Mouse (Mus musculus): ENCODE measurements around the gene Olfr311. TPM values are rescaled to one million over a fixed set of nuclear protein-coding genes. Genes with fewer than 3 reads are reported as not detected.
"Not testable (repeated sequence)": the region's sequence is repeated elsewhere in the genome, so short reads cannot be mapped to it uniquely, and the experiment has no call there.

Olfr311 gene
- not detected in 2 replicates for polyA plus RNA-seq (2015; fragmentation: Nextera tagmentation; extraction: Ambion mirVana)

DNA sequence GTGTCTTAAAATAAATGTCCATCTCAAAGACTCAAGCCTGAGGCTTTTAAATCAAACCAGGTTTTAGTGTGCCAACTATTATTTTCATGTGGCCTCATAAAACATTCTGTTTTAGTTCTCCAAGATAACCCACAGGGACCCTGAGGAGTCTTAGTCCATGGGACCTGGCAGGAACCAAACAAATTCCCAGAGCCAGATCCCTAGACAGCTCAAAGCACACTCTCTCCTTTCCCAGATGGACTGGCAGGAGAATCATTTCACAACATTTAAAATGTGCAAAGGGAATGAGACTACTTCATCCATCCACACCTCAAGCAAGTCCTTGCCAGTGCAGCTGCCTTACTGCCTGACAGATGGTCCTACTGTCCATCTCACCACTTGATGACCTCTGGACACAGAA is at the start of gene Olfr311:
TSS of gene Olfr311 (plus strand) at position 301 of the 400 bp plus-strand sequence.
- H3K9me3 ChIP-seq (ENCODE audit: control insufficient read depth, low read length); H3K36me3 ChIP-seq (ENCODE audit: control insufficient read depth, insufficient read depth, low read length); H3K27me3 ChIP-seq (replicated peaks; ENCODE audit: control insufficient read depth, insufficient read depth, low read length); H3K4me3 ChIP-seq (ENCODE audit: low read length); H3K27ac ChIP-seq (ENCODE audit: low read depth, low read length); H3K4me2 ChIP-seq (ENCODE audit: low read length); ATAC-seq; H3K4me1 ChIP-seq (ENCODE audit: control insufficient read depth, insufficient read depth, low read depth, low read length); H3K9ac ChIP-seq (ENCODE audit: low read depth, low read length): not testable (repeated sequence)

DNA sequence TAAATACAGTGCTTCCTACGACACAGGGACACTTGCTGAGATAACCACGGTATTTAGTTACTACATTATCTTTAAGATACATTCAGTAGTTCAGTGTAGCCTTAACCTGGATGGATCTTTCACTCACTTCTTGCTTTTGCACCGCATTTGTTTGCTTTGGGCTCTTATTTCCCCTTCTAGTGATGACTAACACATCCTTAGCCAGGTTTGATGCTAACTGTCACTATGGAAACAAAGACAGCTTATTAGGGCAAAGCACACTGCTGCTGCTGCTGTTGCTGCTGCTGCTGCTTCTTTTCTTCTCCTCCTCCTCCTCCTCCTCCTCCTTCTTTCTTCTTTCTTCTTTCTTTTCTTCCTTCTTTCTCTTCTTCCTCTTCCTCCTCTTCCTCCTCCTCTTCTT is 49.5 kb upstream of the Olfr311 start:
- no peaks in the 10 kb centered on the region for H3K36me3 ChIP-seq (ENCODE audit: control insufficient read depth, insufficient read depth, low read length)
- no peak overlapping the region for H3K9ac ChIP-seq (ENCODE audit: low read depth, low read length)
- H3K9me3 ChIP-seq (ENCODE audit: control insufficient read depth, low read length) = no peaks in the 10 kb centered on the region
- no peaks in the 10 kb centered on the region for H3K27me3 ChIP-seq (replicated peaks; ENCODE audit: control insufficient read depth, insufficient read depth, low read length)
- 25% methylated on average over 3 of the region's 3 CpGs for WGBS
- no peak overlapping the region for H3K4me3 ChIP-seq (ENCODE audit: low read length)
- ATAC-seq = no peak
- no peak overlapping the region for H3K27ac ChIP-seq (ENCODE audit: low read depth, low read length)
- H3K4me1 ChIP-seq (ENCODE audit: control insufficient read depth, insufficient read depth, low read depth, low read length) = no peaks in the 10 kb centered on the region
- no peak overlapping the region for H3K4me2 ChIP-seq (ENCODE audit: low read length)

DNA sequence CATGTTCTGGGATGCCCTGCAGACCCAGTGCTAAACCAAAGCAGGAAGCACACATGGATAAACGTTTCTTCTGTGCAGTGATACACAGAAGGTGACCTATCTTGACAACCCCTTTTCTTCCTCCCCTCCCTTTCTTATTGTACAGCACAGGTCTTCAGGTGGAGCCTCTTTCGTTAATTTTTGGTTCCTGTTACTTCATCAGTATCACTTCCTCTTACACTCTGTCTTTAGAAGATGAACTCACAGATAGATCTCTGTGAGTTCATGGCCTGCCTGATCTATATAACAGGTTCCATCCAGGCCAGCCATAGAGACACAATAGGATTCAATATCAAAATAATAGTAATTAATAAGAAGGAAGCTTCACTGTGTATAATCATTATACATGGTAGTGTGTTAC is 49.0 kb upstream of the Olfr311 start:
- H3K27ac ChIP-seq (ENCODE audit: low read depth, low read length) = no peak overlapping the region
- ATAC-seq = no peak
- 51% methylated on average over 2 of the region's 2 CpGs for WGBS

DNA sequence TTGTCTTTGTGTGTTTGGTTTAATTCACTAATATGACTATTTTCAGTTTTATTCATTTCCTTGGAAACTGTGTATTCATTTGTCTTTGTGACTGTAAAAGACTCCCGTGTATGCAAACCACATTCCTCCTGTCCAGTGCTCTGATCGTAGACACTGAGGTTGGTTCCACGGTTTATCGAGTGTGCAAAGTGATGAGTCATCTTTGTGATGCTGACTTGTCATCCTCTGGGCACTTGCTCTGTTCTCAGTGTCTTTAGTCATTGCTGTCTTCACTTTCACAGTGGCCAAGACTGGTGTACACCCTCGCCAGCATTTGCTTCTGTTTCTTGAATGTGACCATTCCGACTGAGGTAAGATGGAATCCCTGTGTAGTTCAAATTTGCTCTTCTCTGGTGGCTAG is 48.4 kb upstream of the Olfr311 start:
- Histone ChIP-seq H3K9ac (ENCODE audit: low read depth, low read length) (no peak overlapping the region), H3K27ac (ENCODE audit: low read depth, low read length) (no peak overlapping the region), H3K4me3 (ENCODE audit: low read length) (no peak overlapping the region), H3K36me3 (ENCODE audit: control insufficient read depth, insufficient read depth, low read length) (no peaks in the 10 kb centered on the region), H3K27me3 (replicated peaks; ENCODE audit: control insufficient read depth, insufficient read depth, low read length) (no peaks in the 10 kb centered on the region), H3K4me1 (ENCODE audit: control insufficient read depth, insufficient read depth, low read depth, low read length) (no peaks in the 10 kb centered on the region), H3K4me2 (ENCODE audit: low read length) (no peak overlapping the region), H3K9me3 (ENCODE audit: control insufficient read depth, low read length) (no peaks in the 10 kb centered on the region)
- WGBS = 85% methylated on average over 6 of the region's 6 CpGs
- ATAC-seq = no peak

More for the DNA sequence above, 49.0 kb upstream of the Olfr311 start:
- Histone ChIP-seq H3K9me3 (ENCODE audit: control insufficient read depth, low read length) (no peaks in the 10 kb centered on the region), H3K4me1 (ENCODE audit: control insufficient read depth, insufficient read depth, low read depth, low read length) (no peaks in the 10 kb centered on the region), H3K27me3 (replicated peaks; ENCODE audit: control insufficient read depth, insufficient read depth, low read length) (no peaks in the 10 kb centered on the region), H3K4me3 (ENCODE audit: low read length) (no peak overlapping the region), H3K9ac (ENCODE audit: low read depth, low read length) (no peak overlapping the region), H3K4me2 (ENCODE audit: low read length) (no peak overlapping the region), H3K36me3 (ENCODE audit: control insufficient read depth, insufficient read depth, low read length) (no peaks in the 10 kb centered on the region)

DNA sequence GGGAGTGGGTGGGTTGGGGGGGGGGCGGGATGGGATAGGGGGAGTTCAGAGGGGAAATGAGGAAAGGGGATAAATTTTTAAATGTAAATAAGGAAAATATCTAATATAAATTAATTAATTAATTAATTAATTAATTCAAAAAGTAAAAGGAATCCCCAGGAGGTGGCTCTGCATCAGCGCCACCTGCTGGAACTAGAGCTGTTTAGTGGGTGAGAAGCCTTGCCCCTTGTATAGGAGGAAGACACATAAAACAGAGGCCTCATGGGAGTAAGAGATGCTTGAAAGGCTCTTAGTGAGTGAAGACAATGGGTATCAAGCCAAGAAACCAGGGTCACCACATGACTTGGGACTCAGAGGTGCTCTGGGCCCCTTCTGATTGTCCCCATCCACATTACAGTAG is 43.2 kb upstream of the Olfr311 start:
- no peaks in the 10 kb centered on the region for H3K36me3 ChIP-seq (ENCODE audit: control insufficient read depth, insufficient read depth, low read length)
- H3K27me3 ChIP-seq (replicated peaks; ENCODE audit: control insufficient read depth, insufficient read depth, low read length) = no peaks in the 10 kb centered on the region
- no peak overlapping the region for H3K4me2 ChIP-seq (ENCODE audit: low read length)
- H3K4me1 ChIP-seq (ENCODE audit: control insufficient read depth, insufficient read depth, low read depth, low read length) = no peaks in the 10 kb centered on the region
- 89% methylated on average over 2 of the region's 2 CpGs for WGBS
- H3K27ac ChIP-seq (ENCODE audit: low read depth, low read length) = no peak overlapping the region
- no peak overlapping the region for H3K9ac ChIP-seq (ENCODE audit: low read depth, low read length)
- no peaks in the 10 kb centered on the region for H3K9me3 ChIP-seq (ENCODE audit: control insufficient read depth, low read length)
- ATAC-seq = no peak
- H3K4me3 ChIP-seq (ENCODE audit: low read length) = no peak overlapping the region

DNA sequence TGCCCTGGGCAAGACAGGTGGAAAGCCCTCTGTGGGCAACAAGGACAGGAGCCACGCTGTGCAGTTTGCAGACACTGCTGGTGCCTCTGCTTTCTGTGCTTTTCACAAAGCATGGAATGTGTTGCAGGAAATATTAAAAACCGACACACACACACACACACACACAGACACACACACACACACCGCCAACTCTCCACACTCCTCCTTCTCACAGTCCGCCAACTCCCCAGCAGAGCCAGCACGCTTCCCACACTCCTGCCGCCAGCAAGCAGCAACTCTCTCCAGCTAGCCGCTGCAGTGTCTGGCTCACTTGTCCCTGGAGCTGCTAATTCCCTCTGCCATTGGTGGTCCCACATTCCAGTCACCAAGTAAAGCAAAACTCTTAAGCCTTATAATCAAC is 42.2 kb upstream of the Olfr311 start:
- H3K4me2 ChIP-seq (ENCODE audit: low read length) = no peak overlapping the region
- 73% methylated on average over 7 of the region's 7 CpGs for WGBS
- H3K27me3 ChIP-seq (replicated peaks; ENCODE audit: control insufficient read depth, insufficient read depth, low read length) = no peaks in the 10 kb centered on the region
- no peak overlapping the region for H3K4me3 ChIP-seq (ENCODE audit: low read length)
- H3K27ac ChIP-seq (ENCODE audit: low read depth, low read length) = no peak overlapping the region
- no peaks in the 10 kb centered on the region for H3K36me3 ChIP-seq (ENCODE audit: control insufficient read depth, insufficient read depth, low read length)
- peaks cover 4% of the 10 kb centered on the region for H3K4me1 ChIP-seq (ENCODE audit: control insufficient read depth, insufficient read depth, low read depth, low read length)
- no peak overlapping the region for H3K9ac ChIP-seq (ENCODE audit: low read depth, low read length)
- H3K9me3 ChIP-seq (ENCODE audit: control insufficient read depth, low read length) = no peaks in the 10 kb centered on the region
- no peak for ATAC-seq

DNA sequence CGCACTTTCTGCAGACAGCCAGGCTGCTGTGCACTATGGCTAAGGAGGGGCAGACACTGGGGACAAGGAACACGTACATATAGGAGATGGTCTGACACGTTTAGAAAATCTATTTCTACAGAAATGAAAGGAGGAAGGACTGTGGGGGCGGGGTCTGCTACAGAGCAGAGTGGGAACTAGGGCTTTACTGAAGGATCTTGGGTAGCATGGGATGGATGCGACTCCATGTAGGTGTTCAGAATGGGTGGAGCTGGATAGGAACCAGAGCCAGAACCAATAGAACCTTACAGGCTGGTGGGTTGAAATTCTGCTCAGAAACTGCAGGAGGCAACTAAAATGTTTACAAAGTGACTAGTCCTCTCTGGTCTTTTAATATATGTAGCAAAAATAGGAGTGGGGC is 39.3 kb upstream of the Olfr311 start:
- WGBS = 85% methylated on average over 5 of the region's 5 CpGs
- H3K36me3 ChIP-seq (ENCODE audit: control insufficient read depth, insufficient read depth, low read length) = no peaks in the 10 kb centered on the region
- ATAC-seq = no peak
- no peaks in the 10 kb centered on the region for H3K9me3 ChIP-seq (ENCODE audit: control insufficient read depth, low read length)
- peaks cover 7% of the 10 kb centered on the region for H3K4me1 ChIP-seq (ENCODE audit: control insufficient read depth, insufficient read depth, low read depth, low read length)
- no peak overlapping the region for H3K27ac ChIP-seq (ENCODE audit: low read depth, low read length)
- no peak overlapping the region for H3K9ac ChIP-seq (ENCODE audit: low read depth, low read length)
- H3K27me3 ChIP-seq (replicated peaks; ENCODE audit: control insufficient read depth, insufficient read depth, low read length) = no peaks in the 10 kb centered on the region
- no peak overlapping the region for H3K4me2 ChIP-seq (ENCODE audit: low read length)
- no peak overlapping the region for H3K4me3 ChIP-seq (ENCODE audit: low read length)

DNA sequence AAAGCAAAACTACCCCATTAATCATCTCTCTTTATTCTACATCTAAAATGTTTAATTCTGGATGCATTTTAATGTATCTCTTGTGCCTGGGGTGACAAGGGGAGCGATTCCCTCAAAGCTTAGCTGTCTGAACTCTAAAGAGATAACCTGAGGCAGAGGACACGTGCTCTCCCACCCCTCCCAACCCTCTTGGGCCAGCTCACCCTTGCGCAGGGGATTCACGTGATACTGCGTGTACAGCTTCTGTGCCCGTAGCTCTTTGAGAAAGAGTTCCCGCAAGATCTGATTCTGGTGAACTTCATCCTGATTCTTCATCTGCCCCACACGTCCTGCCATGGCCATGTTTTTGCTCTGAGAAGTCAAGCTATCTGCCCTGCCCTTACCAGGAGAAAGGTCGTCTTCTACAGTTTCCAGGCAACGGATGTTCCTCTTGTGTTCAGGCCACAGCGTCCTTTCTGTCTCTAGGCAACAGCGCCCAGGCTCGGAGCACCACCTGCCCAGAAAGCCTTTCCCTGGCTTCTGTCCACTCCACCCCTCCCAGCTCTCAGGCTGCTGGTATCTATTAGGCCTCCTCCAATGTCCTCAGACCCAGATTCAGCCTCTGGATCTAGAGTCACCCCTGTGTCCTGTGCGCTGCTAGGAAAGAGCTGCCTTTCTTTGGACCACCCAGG is 37.4 kb upstream of the Olfr311 start, which contains the start of gene Fam183b:
TSS of gene Fam183b (minus strand) at position 403 of the 671 bp plus-strand sequence.
- H3K27ac ChIP-seq (ENCODE audit: low read depth, low read length) = no peak within 1 kb of the TSS
- WGBS = 27% methylated on average over 14 of the region's 14 CpGs

DNA sequence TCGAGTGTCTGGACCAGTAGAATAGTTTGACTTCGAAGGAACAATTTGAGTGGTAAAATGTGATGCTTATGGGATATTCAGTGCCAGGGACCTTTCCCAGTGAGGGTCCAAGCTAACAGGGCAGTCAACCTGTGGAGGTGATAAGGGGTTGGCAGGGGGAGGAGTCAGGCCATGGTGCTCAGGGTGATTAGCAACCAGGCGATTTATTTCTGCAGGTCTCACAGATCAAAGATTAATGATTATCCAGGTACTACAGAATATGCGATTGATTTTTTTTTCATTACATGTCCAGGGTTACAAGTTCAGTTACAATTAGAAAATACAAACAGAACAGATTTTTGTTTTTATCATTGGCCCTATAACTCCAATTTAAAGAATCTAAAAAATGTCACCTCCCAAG is 35.2 kb upstream of the Olfr311 start:
- Histone ChIP-seq H3K4me2 (ENCODE audit: low read length) (no peak overlapping the region), H3K4me1 (ENCODE audit: control insufficient read depth, insufficient read depth, low read depth, low read length) (peaks cover 7% of the 10 kb centered on the region), H3K9me3 (ENCODE audit: control insufficient read depth, low read length) (no peaks in the 10 kb centered on the region), H3K27ac (ENCODE audit: low read depth, low read length) (no peak overlapping the region), H3K9ac (ENCODE audit: low read depth, low read length) (no peak overlapping the region), H3K27me3 (replicated peaks; ENCODE audit: control insufficient read depth, insufficient read depth, low read length) (no peaks in the 10 kb centered on the region), H3K36me3 (ENCODE audit: control insufficient read depth, insufficient read depth, low read length) (no peaks in the 10 kb centered on the region), H3K4me3 (ENCODE audit: low read length) (no peak overlapping the region)
- ATAC-seq = no peak
- WGBS = 74% methylated on average over 4 of the region's 4 CpGs

More for the DNA sequence above, 37.4 kb upstream of the Olfr311 start, which contains the start of gene Fam183b:
- Histone ChIP-seq H3K36me3 (ENCODE audit: control insufficient read depth, insufficient read depth, low read length) (no peaks in the 10 kb centered on the region), H3K4me1 (ENCODE audit: control insufficient read depth, insufficient read depth, low read depth, low read length) (peaks cover 7% of the 10 kb centered on the region), H3K27me3 (replicated peaks; ENCODE audit: control insufficient read depth, insufficient read depth, low read length) (no peaks in the 10 kb centered on the region), H3K4me2 (ENCODE audit: low read length) (peak within 1 kb of the TSS; percentile 45), H3K9ac (ENCODE audit: low read depth, low read length) (0 out of 2 replicates have a peak within 1 kb of the TSS, but pooled peaks have one; percentile 9), H3K9me3 (ENCODE audit: control insufficient read depth, low read length) (no peaks in the 10 kb centered on the region), H3K4me3 (ENCODE audit: low read length) (peak within 1 kb of the TSS; percentile 7; the same call in 1 of the 2 replicates)
- peak; percentile 90 for ATAC-seq

Data from hindbrain, embryonic 16.5 days (tissue).